Mouse (Mus musculus) limb, embryonic 11.5 days (tissue): Measurements from ENCODE around the gene 1700067K01Rik. TPM values are rescaled to one million over a fixed set of nuclear protein-coding genes. Genes with fewer than 3 reads are reported as not detected.

Source experiments
- ATAC-seq: fragments of 200-750 bp; cut with Nextera tagmentation; 2 replicates; pipeline ENCODE4 v1.8.0; 2017; ENCODE audit warnings: low read depth; ENCODE audit not compliant: insufficient number of reproducible peaks, low FRiP score, low TSS enrichment
- DNase-seq: peaks from one replicate; pipeline ENCODE4 v3.0.0-alpha.2; 2015; ENCODE audit warnings: low spot score
- H3K27ac ChIP-seq: fragments of 300-500 bp; sonication (generic); replicated peaks from 2 replicates; pipeline ENCODE4 v1.5.1; 2014; ENCODE audit warnings: low read depth, mild to moderate bottlenecking, low read length
- H3K27me3 ChIP-seq: fragments of 300-500 bp; sonication (generic); 2 replicates; pipeline ENCODE4 v1.6.1; 2014; ENCODE audit warnings: mild to moderate bottlenecking, low read length, mixed read lengths; ENCODE audit not compliant: control insufficient read depth, insufficient read depth
- H3K36me3 ChIP-seq: fragments of 300-500 bp; sonication (generic); 2 replicates; pipeline ENCODE4 v1.6.1; 2014; ENCODE audit warnings: mild to moderate bottlenecking, low read length, moderate library complexity, mixed read lengths; ENCODE audit not compliant: control insufficient read depth, insufficient read depth
- H3K4me1 ChIP-seq: fragments of 300-500 bp; sonication (generic); 2 replicates; pipeline ENCODE4 v1.6.1; 2014; ENCODE audit warnings: low read length, mixed read lengths; ENCODE audit not compliant: control insufficient read depth, insufficient read depth
- H3K4me2 ChIP-seq: fragments of 300-500 bp; sonication (generic); 2 replicates; pipeline ENCODE4 v1.6.1; 2014; ENCODE audit warnings: low read depth, mild to moderate bottlenecking, moderate library complexity; ENCODE audit not compliant: severe bottlenecking
- H3K4me3 ChIP-seq: fragments of 300-500 bp; sonication (generic); 2 replicates; pipeline ENCODE4 v1.5.1; 2014; ENCODE audit warnings: low read depth, low read length
- H3K9ac ChIP-seq: fragments of 300-500 bp; sonication (generic); 2 replicates; pipeline ENCODE4 v1.6.1; 2014; ENCODE audit warnings: mild to moderate bottlenecking, low read length
- H3K9me3 ChIP-seq: fragments of 300-500 bp; sonication (generic); 2 replicates; pipeline ENCODE4 v1.6.1; 2016; ENCODE audit warnings: low read length; ENCODE audit not compliant: control insufficient read depth
- WGBS: fragments of 180-500 bp; shearing (Covaris S2); extraction: QIAGEN DNeasy Blood & Tissue Kit; methylation state at CpG from one replicate; pipeline ENCODE4 v1.1.7; 2014; 5-methylcytosine and 5-hydroxymethylcytosine counted together
- polyA plus RNA-seq: library from polyadenylated mRNA; unstranded; fragments of >200 nt; fragmentation: Nextera tagmentation; extraction: Ambion mirVana; gene quantifications from 2 replicates; pipeline ENCODE4 v1.2.1, GENCODE M21; 2014

The 1700067K01Rik gene
- polyA plus RNA-seq, 1 experiment from 2014 or later, result 1.2 TPM

- no peak overlapping the region for H3K4me2 ChIP-seq
- peak; percentile 79 for DNase-seq
- no peak overlapping the region for H3K27ac ChIP-seq
- no peaks in the 10 kb centered on the region for H3K9me3 ChIP-seq
- H3K4me1 ChIP-seq, result 0 out of 2 replicates have a peak, but pooled peaks cover 9% of the 10 kb centered on the region
- no peak overlapping the region for H3K4me3 ChIP-seq
- H3K9ac ChIP-seq, result no peak overlapping the region
- ATAC-seq, result no peak
- WGBS, result 13% methylated on average over 10 of the region's 10 CpGs
- no peaks in the 10 kb centered on the region for H3K36me3 ChIP-seq
- peaks cover 42% of the 10 kb centered on the region for H3K27me3 ChIP-seq
Measured at GRCm38 (mm10) chr8:84024171-84024570, 22.9 kb downstream of the 1700067K01Rik start.

GRCm38 (mm10) chr8:84025863-84026262 lies 24.6 kb downstream of the 1700067K01Rik start:
- under 1% methylated on average over 41 of the region's 41 CpGs for WGBS
- ATAC-seq (peak; percentile 72), DNase-seq (peak; percentile 76)
- H3K27me3 ChIP-seq, result peaks cover 36% of the 10 kb centered on the region
- H3K9ac ChIP-seq, result 0 out of 2 replicates have a peak overlapping the region, but pooled peaks have one; percentile 9
- H3K4me3 ChIP-seq, result peak overlapping the region; percentile 41
- no peaks in the 10 kb centered on the region for H3K9me3 ChIP-seq
- 0 out of 2 replicates have a peak, but pooled peaks cover 9% of the 10 kb centered on the region for H3K4me1 ChIP-seq
- peak overlapping the region; percentile 75 for H3K4me2 ChIP-seq
- H3K27ac ChIP-seq, result no peak overlapping the region
- no peaks in the 10 kb centered on the region for H3K36me3 ChIP-seq

- no peak overlapping the region for H3K9ac ChIP-seq
- ATAC-seq, result no peak
- no peaks in the 10 kb centered on the region for H3K9me3 ChIP-seq
- H3K4me2 ChIP-seq, result no peak overlapping the region
- H3K27ac ChIP-seq, result no peak overlapping the region
- H3K4me1 ChIP-seq, result 0 out of 2 replicates have a peak, but pooled peaks cover 6% of the 10 kb centered on the region
- H3K4me3 ChIP-seq, result no peak overlapping the region
- 18% methylated on average over 10 of the region's 10 CpGs for WGBS
- peak; percentile 34 for DNase-seq
- no peaks in the 10 kb centered on the region for H3K36me3 ChIP-seq
- peaks cover 27% of the 10 kb centered on the region for H3K27me3 ChIP-seq
Measured at GRCm38 (mm10) chr8:84027449-84027848, 26.1 kb downstream of the 1700067K01Rik start.

- no peak for ATAC-seq
- no peak overlapping the region for H3K27ac ChIP-seq
- H3K9me3 ChIP-seq, result no peaks in the 10 kb centered on the region
- 86% methylated on average over 5 of the region's 5 CpGs for WGBS
- H3K36me3 ChIP-seq, result no peaks in the 10 kb centered on the region
- DNase-seq, result no peak
- no peak overlapping the region for H3K9ac ChIP-seq
- H3K27me3 ChIP-seq, result peaks cover 27% of the 10 kb centered on the region
- no peak overlapping the region for H3K4me3 ChIP-seq
- 0 out of 2 replicates have a peak, but pooled peaks cover 2% of the 10 kb centered on the region for H3K4me1 ChIP-seq
- H3K4me2 ChIP-seq, result no peak overlapping the region
Measured at GRCm38 (mm10) chr8:84029272-84029671, 28.0 kb downstream of the 1700067K01Rik start.

GRCm38 (mm10) chr8:84032777-84033176 lies 31.5 kb downstream of the 1700067K01Rik start:
- no peak for ATAC-seq

GRCm38 (mm10) chr8:84038015-84038414 lies 36.7 kb downstream of the 1700067K01Rik start:
- H3K4me1 ChIP-seq, result peaks cover 7% of the 10 kb centered on the region; the same call in 1 of the 2 replicates
- WGBS, result 81% methylated on average over 5 of the region's 5 CpGs
- no peak overlapping the region for H3K4me2 ChIP-seq
- DNase-seq, result no peak
- H3K9me3 ChIP-seq, result no peaks in the 10 kb centered on the region
- H3K27me3 ChIP-seq, result peaks cover 21% of the 10 kb centered on the region
- H3K36me3 ChIP-seq, result no peaks in the 10 kb centered on the region; the same call in 1 of the 2 replicates
- no peak for ATAC-seq
- H3K4me3 ChIP-seq, result no peak overlapping the region
- no peak overlapping the region for H3K27ac ChIP-seq
- H3K9ac ChIP-seq, result no peak overlapping the region

More at GRCm38 (mm10) chr8:84032777-84033176, 31.5 kb downstream of the 1700067K01Rik start:
- no peaks in the 10 kb centered on the region for H3K9me3 ChIP-seq
- H3K27ac ChIP-seq, result no peak overlapping the region
- H3K36me3 ChIP-seq, result no peaks in the 10 kb centered on the region
- WGBS, result 77% methylated on average over 4 of the region's 4 CpGs
- DNase-seq, result no peak
- H3K4me3 ChIP-seq, result no peak overlapping the region
- H3K27me3 ChIP-seq, result peaks cover 5% of the 10 kb centered on the region
- H3K9ac ChIP-seq, result no peak overlapping the region
- no peak overlapping the region for H3K4me2 ChIP-seq
- H3K4me1 ChIP-seq, result no peaks in the 10 kb centered on the region

GRCm38 (mm10) chr8:84039050-84039449 lies 37.7 kb downstream of the 1700067K01Rik start:
- Histone ChIP-seq H3K27ac (no peak overlapping the region), H3K36me3 (no peaks in the 10 kb centered on the region; the same call in 1 of the 2 replicates), H3K4me3 (no peak overlapping the region), H3K4me2 (no peak overlapping the region), H3K4me1 (peaks cover 7% of the 10 kb centered on the region; the same call in 1 of the 2 replicates), H3K9me3 (no peaks in the 10 kb centered on the region), H3K27me3 (peaks cover 32% of the 10 kb centered on the region), H3K9ac (no peak overlapping the region)
- ATAC-seq (no peak), DNase-seq (peak; percentile 93)
- 6% methylated on average over 5 of the region's 5 CpGs for WGBS

GRCm38 (mm10) chr8:84042066-84042947 lies 41.0 kb downstream of the 1700067K01Rik start, which contains the start of gene Il27ra:
Il27ra (minus strand) TSS chr8:84042589.
- Histone ChIP-seq H3K27me3 (peaks cover 45% of the 10 kb centered on the region), H3K9ac (peak within 1 kb of the TSS; percentile 47; the same call in 1 of the 2 replicates), H3K4me3 (peak within 1 kb of the TSS; percentile 26), H3K36me3 (no peaks in the 10 kb centered on the region; the same call in 1 of the 2 replicates), H3K9me3 (no peaks in the 10 kb centered on the region), H3K27ac (no peak within 1 kb of the TSS), H3K4me1 (peaks cover 7% of the 10 kb centered on the region; the same call in 1 of the 2 replicates), H3K4me2 (peak within 1 kb of the TSS; percentile 74)
- DNase-seq (peak; percentile 81), ATAC-seq (peak; percentile 52; the same call in 1 of the 2 replicates)
- 5% methylated on average over 40 of the region's 40 CpGs for WGBS
